Comparison of ENCODE assay signal across 37 mouse cellular contexts in the genomic region with DNA sequence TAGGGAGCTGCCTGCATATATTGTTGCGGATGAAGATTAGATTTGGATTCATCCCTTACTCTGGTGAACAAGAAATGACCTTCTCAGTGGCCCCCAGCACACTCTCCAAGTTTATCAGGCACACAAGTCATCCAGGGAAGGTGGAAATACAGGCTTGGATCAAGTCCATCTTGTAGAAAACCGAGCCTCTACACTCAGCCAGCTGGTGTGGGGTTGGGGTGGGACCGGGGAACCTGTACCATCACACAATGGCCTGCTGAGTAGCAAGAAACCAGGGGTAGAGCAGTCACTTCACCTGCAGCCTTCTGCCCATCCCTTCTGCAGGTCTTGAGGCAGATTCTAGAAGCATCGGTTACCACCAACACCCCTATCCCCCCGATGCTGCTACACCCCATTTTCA. TPM values are rescaled to one million over a fixed set of nuclear protein-coding genes. Genes with fewer than 3 reads are reported as not detected.
"Had no signal": no experiment of that assay in that cellular context is flagged by ENCODE, and none has a peak within 500 bp of the region (broad histone marks: within the 10 kb centered on the region; RNA-seq: fewer than 3 reads in every experiment).

No protein-coding gene starts in this region.

- H3K9ac ChIP-seq: forebrain, embryonic 15.5 days; forebrain, postnatal 0 days; heart, embryonic 13.5 days; heart, embryonic 15.5 days; hindbrain, embryonic 13.5 days; hindbrain, embryonic 15.5 days; kidney, embryonic 15.5 days; limb, embryonic 13.5 days; limb, embryonic 15.5 days had no signal

- DNase-seq: forebrain, postnatal 0 days; heart, adult 18-20 months; heart, postnatal 14 days; heart, postnatal 36 days; kidney, adult 11 months; kidney, adult 2 months; kidney, adult 9 months; kidney, postnatal 14 days; layer of hippocampus, adult 9-11 months; left cerebral cortex, postnatal 4 days had no signal

- ATAC-seq: forebrain, embryonic 15.5 days; forebrain, postnatal 0 days; hindbrain, postnatal 0 days; intestine, embryonic 16.5 days had no signal

- H3K4me2 ChIP-seq: forebrain, embryonic 15.5 days; heart, embryonic 13.5 days; heart, embryonic 15.5 days; hindbrain, embryonic 13.5 days; hindbrain, embryonic 15.5 days; kidney, embryonic 15.5 days; limb, embryonic 13.5 days; limb, embryonic 15.5 days had no signal

- H3K27ac ChIP-seq: forebrain, embryonic 15.5 days; heart, embryonic 10.5 days; heart, embryonic 13.5 days; heart, embryonic 15.5 days; hindbrain, embryonic 13.5 days; hindbrain, embryonic 15.5 days; hindbrain, postnatal 0 days; kidney, embryonic 15.5 days; kidney, postnatal 0 days; limb, embryonic 13.5 days; limb, embryonic 15.5 days had no signal

- H3K4me1 ChIP-seq: forebrain, embryonic 15.5 days; heart, embryonic 10.5 days; heart, embryonic 13.5 days; heart, embryonic 15.5 days; hindbrain, embryonic 13.5 days; hindbrain, embryonic 15.5 days; kidney, embryonic 15.5 days; limb, embryonic 13.5 days; limb, embryonic 15.5 days had no signal

- H3K4me3 ChIP-seq: forebrain, embryonic 15.5 days; heart, embryonic 10.5 days; heart, embryonic 13.5 days; heart, embryonic 15.5 days; hindbrain, embryonic 13.5 days; hindbrain, embryonic 15.5 days; kidney, embryonic 15.5 days; limb, embryonic 13.5 days; limb, embryonic 15.5 days had no signal

- H3K36me3 ChIP-seq: forebrain, embryonic 15.5 days; heart, embryonic 10.5 days; heart, embryonic 13.5 days; heart, embryonic 15.5 days; hindbrain, embryonic 13.5 days; hindbrain, embryonic 15.5 days; kidney, embryonic 15.5 days; limb, embryonic 13.5 days; limb, embryonic 15.5 days had no signal

- H3K27me3 ChIP-seq: forebrain, embryonic 15.5 days; heart, embryonic 13.5 days; heart, embryonic 15.5 days; hindbrain, embryonic 13.5 days; hindbrain, embryonic 15.5 days; kidney, embryonic 15.5 days; limb, embryonic 13.5 days; limb, embryonic 15.5 days had no signal

RNA-seq across cellular contexts. Expression of gene Mroh2a, which starts 7.9 kb away (rescaled TPM):
- total RNA-seq: forebrain, postnatal 0 days; gastrocnemius, adult 8-10 months; gastrocnemius, postnatal 36 days; heart, adult 18-20 months; heart, postnatal 36 days had no signal

RNA-seq across cellular contexts. Expression of gene Ugt1a1, which starts 22.9 kb away (rescaled TPM):
- total RNA-seq: gastrocnemius, postnatal 36 days; heart, adult 8-10 months; heart, postnatal 14 days; heart, postnatal 36 days; hematopoietic stem cell, adult 5-6 weeks; layer of hippocampus, adult 18-20 months; layer of hippocampus, adult 8-10 months; layer of hippocampus, postnatal 14 days; layer of hippocampus, postnatal 36 days; left cerebral cortex, adult 18-20 months; left cerebral cortex, postnatal 10 days; left cerebral cortex, postnatal 25 days had no signal
- polyA plus RNA-seq: forebrain, embryonic 15.5 days; forebrain, postnatal 0 days; heart, embryonic 10.5 days; heart, embryonic 13.5 days; heart, embryonic 15.5 days; hindbrain, embryonic 13.5 days; hindbrain, embryonic 15.5 days; limb, embryonic 11.5 days had no signal

RNA-seq across cellular contexts. Expression of gene Dnajb3, which starts 29.1 kb away (rescaled TPM):
- total RNA-seq: gastrocnemius, adult 8-10 months; gastrocnemius, postnatal 36 days; hematopoietic stem cell, adult 5-6 weeks; liver, adult 2 months had no signal
- polyA plus RNA-seq: liver, adult 2 months had no signal

RNA-seq across cellular contexts. Expression of gene Ugt1a2, which starts 34.2 kb away (rescaled TPM):
- total RNA-seq: forebrain, postnatal 0 days; gastrocnemius, postnatal 36 days; heart, adult 18-20 months; heart, postnatal 14 days; hematopoietic stem cell, adult 5-6 weeks; hindbrain, postnatal 0 days; layer of hippocampus, adult 18-20 months; layer of hippocampus, postnatal 14 days; layer of hippocampus, postnatal 36 days; left cerebral cortex, adult 18-20 months; left cerebral cortex, adult 8-10 months; left cerebral cortex, postnatal 25 days had no signal
- polyA plus RNA-seq: forebrain, embryonic 15.5 days; forebrain, postnatal 0 days; heart, embryonic 13.5 days; heart, embryonic 15.5 days; heart, postnatal 0 days; hindbrain, embryonic 13.5 days; hindbrain, embryonic 15.5 days; hindbrain, postnatal 0 days; intestine, embryonic 16.5 days; limb, embryonic 11.5 days; limb, embryonic 13.5 days; limb, embryonic 15.5 days had no signal
